Mouse (Mus musculus): ENCODE measurements around the gene BC029722.

Gene BC029722

DNA sequence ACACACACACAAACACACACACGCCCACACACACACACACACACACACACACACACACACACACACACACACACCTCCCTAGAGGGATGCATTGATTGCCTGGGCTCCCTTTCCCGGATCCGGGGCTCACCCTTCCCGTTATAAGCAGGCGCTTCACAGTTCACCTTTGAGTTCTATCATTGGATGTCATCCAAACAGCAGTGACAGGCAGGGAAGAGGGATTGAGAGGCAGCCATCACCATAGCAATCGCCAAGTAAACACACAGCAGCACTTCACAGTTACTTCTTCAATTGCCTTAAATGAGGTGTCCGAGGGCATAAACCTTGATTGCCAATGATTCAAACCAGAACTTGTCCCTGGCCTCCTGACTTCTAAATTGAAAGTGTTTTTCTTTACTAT, 40.2 kb downstream of the BC029722 start:
- DNase-seq (ENCODE audit: low spot score), result no peak

GRCm38 (mm10) chr2:155778004-155778403, 41.2 kb downstream of the BC029722 start:
- no peak for DNase-seq (ENCODE audit: low spot score)

DNA sequence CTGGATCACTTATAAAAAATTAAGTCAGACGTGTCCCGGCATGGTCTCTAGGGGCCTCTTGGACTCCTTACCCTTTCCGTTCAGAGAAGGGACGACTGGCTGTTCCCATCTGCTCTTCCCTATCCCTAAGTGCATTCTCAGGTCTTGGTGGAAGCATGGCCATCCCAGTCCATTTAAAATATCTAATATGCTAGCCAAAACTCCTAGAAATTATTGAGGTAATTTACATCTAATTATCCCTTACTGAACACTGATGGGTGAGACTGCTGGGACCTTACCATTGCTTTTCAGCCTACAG, 41.6 kb downstream of the BC029722 start:
- DNase-seq (ENCODE audit: low spot score), result no peak

- no peak for DNase-seq (ENCODE audit: low spot score)
These were observed 42.2 kb downstream of the BC029722 start for GRCm38 (mm10) chr2:155776824-155777687.

GRCm38 (mm10) chr2:155775685-155776263, 43.5 kb downstream of the BC029722 start:
- DNase-seq (ENCODE audit: low spot score), result no peak

- DNase-seq (ENCODE audit: low spot score), result no peak
These were observed 44.1 kb downstream of the BC029722 start, which contains the start of gene Mmp24 for GRCm38 (mm10) chr2:155774927-155775684. Gene Mmp24 (plus strand): TSS chr2:155775342.

- DNase-seq (ENCODE audit: low spot score), result no peak
These were observed 44.8 kb downstream of the BC029722 start for GRCm38 (mm10) chr2:155774261-155774926.

GRCm38 (mm10) chr2:155773664-155774063, 45.6 kb downstream of the BC029722 start:
- DNase-seq (ENCODE audit: low spot score), result no peak

Data from left cerebral cortex, adult 11 months (tissue).